ENCODE assay signal across 23 mouse cellular contexts in genomic region chr5:149206286-149206685, GRCm38 (mm10). TPM values are rescaled to one million over a fixed set of nuclear protein-coding genes. Genes with fewer than 3 reads are reported as not detected.
DNase-seq lines count a peak whose midpoint lies in the region; TF ChIP-seq lines count a peak whose summit lies in the region.
"Had no signal": no experiment of that assay in that cellular context is flagged by ENCODE, and none has a peak within 500 bp of the region (broad histone marks: within the 10 kb centered on the region; RNA-seq: fewer than 3 reads in every experiment).

No protein-coding gene starts in this region.

- peaks cover 4% of the 10 kb centered on the region; the same call in 1 of the 2 replicates for H3K4me1 ChIP-seq in heart, embryonic 10.5 days
- H3K4me1 ChIP-seq: forebrain, embryonic 15.5 days had no signal

- WGBS in heart, embryonic 10.5 days, result 91% methylated on average over 5 of the region's 5 CpGs

- peaks cover 87% of the 10 kb centered on the region for H3K36me3 ChIP-seq in heart, embryonic 10.5 days

- no peak overlapping the region for H3K4me3 ChIP-seq in gastrocnemius, adult 2 months
- H3K4me3 ChIP-seq in heart, embryonic 10.5 days, result no peak overlapping the region
- H3K4me3 ChIP-seq: embryonic facial prominence, embryonic 10.5 days; embryonic facial prominence, embryonic 12.5 days; forebrain, embryonic 13.5 days; forebrain, embryonic 15.5 days had no signal

- H3K27me3 ChIP-seq in heart, embryonic 10.5 days (ENCODE audit: insufficient read depth, poor library complexity, severe bottlenecking), result no peaks in the 10 kb centered on the region
- H3K27me3 ChIP-seq: CH12.LX; embryonic facial prominence, embryonic 12.5 days; forebrain, embryonic 13.5 days; forebrain, embryonic 15.5 days had no signal

- no peak for TF ChIP-seq CTCF in gastrocnemius, adult 2 months (IDR thresholded peaks at IDR 0.05)

- intact Hi-C loops in gastrocnemius, adult 2 months (cut with DNase I), result no loop called here
- intact Hi-C loops in gastrocnemius, postnatal 36 days (cut with DNase I), result no loop called here
- intact Hi-C loops in heart, postnatal 14 days (cut with DNase I), result no loop called here
- intact Hi-C loops in left cerebral cortex, postnatal 36 days (cut with DNase I), result loop anchor here (10.0 kb wide), 1 partner anchor 419 kb away; no protein-coding TSS in a partner anchor

- H3K9me3 ChIP-seq in heart, embryonic 10.5 days, result no peaks in the 10 kb centered on the region
- H3K9me3 ChIP-seq: embryonic facial prominence, embryonic 10.5 days; embryonic facial prominence, embryonic 12.5 days; forebrain, embryonic 13.5 days; forebrain, embryonic 15.5 days; G1E had no signal

- no peak for DNase-seq in gastrocnemius, adult 2 months
- DNase-seq in gastrocnemius, postnatal 36 days, result no peak
- DNase-seq in heart, embryonic 10.5 days (ENCODE audit: low spot score), result peak; percentile 19
- DNase-seq in heart, postnatal 14 days, result no peak
- peak; percentile 89 for DNase-seq in NIH3T3 (ENCODE audit: low read depth)
- no peak for DNase-seq in adrenal gland, postnatal 36 days
- no peak for DNase-seq in left cerebral cortex, postnatal 36 days (ENCODE audit: low spot score in 2 of 2)
- DNase-seq: adrenal gland, adult 2 months; adrenal gland, postnatal 10 days; adrenal gland, postnatal 25 days; B cell, adult 2 months; cerebellum, adult 11-12 months; cerebellum, adult 2 months; cerebellum, adult 9-10 months; cerebellum, postnatal 10 days; cerebellum, postnatal 25 days; forebrain, postnatal 0 days had no signal

- peak overlapping the region; percentile 20; the same call in 1 of the 2 replicates for H3K27ac ChIP-seq in gastrocnemius, adult 2 months
- H3K27ac ChIP-seq in heart, embryonic 10.5 days, result no peak overlapping the region
- H3K27ac ChIP-seq: embryonic facial prominence, embryonic 10.5 days; embryonic facial prominence, embryonic 12.5 days; forebrain, embryonic 15.5 days had no signal

RNA-seq across cellular contexts. Expression of gene Hmgb1, which starts 22.0 kb away (rescaled TPM):
- 100 to 1,000 TPM in 1 of 2 experiments, 10 to 100 TPM in 1; 99.8 to 112 TPM for total RNA-seq in gastrocnemius, adult 2 months (2021)
- total RNA-seq in gastrocnemius, postnatal 36 days (2021), result 100 to 1,000 TPM in 1 of 2 experiments, 10 to 100 TPM in 1; 86.3 to 104 TPM
- 757 and 1,068 TPM in 2 replicates for polyA plus RNA-seq in heart, embryonic 10.5 days (2016; fragmentation: Nextera tagmentation; extraction: Ambion mirVana)
- total RNA-seq in heart, postnatal 14 days (2021), result 100 to 1,000 TPM; 119 to 130 TPM
- total RNA-seq in adrenal gland, postnatal 36 days (2021), result 100 to 1,000 TPM; 141 to 161 TPM
- total RNA-seq in left cerebral cortex, postnatal 36 days (2021), result 100 to 1,000 TPM; 122 to 123 TPM

RNA-seq across cellular contexts. Expression of gene Uspl1, which starts 22.1 kb away (rescaled TPM):
- 10 to 100 TPM; 29.8 to 32.6 TPM for total RNA-seq in gastrocnemius, adult 2 months (2021)
- total RNA-seq in gastrocnemius, postnatal 36 days (2021), result 10 to 100 TPM; 22.9 to 23.4 TPM
- polyA plus RNA-seq in heart, embryonic 10.5 days (2016; fragmentation: Nextera tagmentation; extraction: Ambion mirVana), result 45.9 and 53.7 TPM in 2 replicates
- total RNA-seq in heart, postnatal 14 days (2021), result 10 to 100 TPM; 17.6 to 19.6 TPM
- total RNA-seq in adrenal gland, postnatal 36 days (2021), result 10 to 100 TPM; 29.9 to 40.6 TPM
- total RNA-seq in left cerebral cortex, postnatal 36 days (2021), result 10 to 100 TPM; 38.5 to 43.6 TPM

RNA-seq across cellular contexts. Expression of gene Alox5ap, which starts 58.3 kb away (rescaled TPM):
- 1 to 10 TPM; 4.1 to 5.1 TPM for total RNA-seq in gastrocnemius, adult 2 months (2021)
- total RNA-seq in gastrocnemius, postnatal 36 days (2021), result 1 to 10 TPM; 5.0 to 6.5 TPM
- 4.3 and 4.5 TPM in 2 replicates for polyA plus RNA-seq in heart, embryonic 10.5 days (2016; fragmentation: Nextera tagmentation; extraction: Ambion mirVana)
- 10 to 100 TPM; 13.2 to 16.8 TPM for total RNA-seq in heart, postnatal 14 days (2021)
- total RNA-seq in adrenal gland, postnatal 36 days (2021), result 10 to 100 TPM; 15.1 to 15.8 TPM
- total RNA-seq in left cerebral cortex, postnatal 36 days (2021), result 10 to 100 TPM; 12.5 to 14.2 TPM

Comparison
In these comparisons a context has a peak if more than half of its experiments do, and no peak if none do; other contexts are left out.
1. DNase-seq: peak in heart, embryonic 10.5 days (single experiment) and NIH3T3 (single experiment); none in gastrocnemius, adult 2 months (single experiment), gastrocnemius, postnatal 36 days (0 of 2), heart, postnatal 14 days (0 of 2), adrenal gland, postnatal 36 days (0 of 2) and left cerebral cortex, postnatal 36 days (0 of 2).